Mouse (Mus musculus) bone marrow macrophage, adult 2 months (primary cell): ENCODE results near the gene Kif18b.

Experiments used
- CTCF ChIP-seq: IDR thresholded peaks from 2 replicates; pipeline ENCODE4 v1.5.1; 2012; ENCODE audit warnings: low read depth, mild to moderate bottlenecking, low read length, moderate library complexity
- POLR2A ChIP-seq: IDR thresholded peaks from 2 replicates; pipeline ENCODE4 v1.6.1; 2012; ENCODE audit warnings: mild to moderate bottlenecking, low read depth, low read length, borderline replicate concordance

DNA sequence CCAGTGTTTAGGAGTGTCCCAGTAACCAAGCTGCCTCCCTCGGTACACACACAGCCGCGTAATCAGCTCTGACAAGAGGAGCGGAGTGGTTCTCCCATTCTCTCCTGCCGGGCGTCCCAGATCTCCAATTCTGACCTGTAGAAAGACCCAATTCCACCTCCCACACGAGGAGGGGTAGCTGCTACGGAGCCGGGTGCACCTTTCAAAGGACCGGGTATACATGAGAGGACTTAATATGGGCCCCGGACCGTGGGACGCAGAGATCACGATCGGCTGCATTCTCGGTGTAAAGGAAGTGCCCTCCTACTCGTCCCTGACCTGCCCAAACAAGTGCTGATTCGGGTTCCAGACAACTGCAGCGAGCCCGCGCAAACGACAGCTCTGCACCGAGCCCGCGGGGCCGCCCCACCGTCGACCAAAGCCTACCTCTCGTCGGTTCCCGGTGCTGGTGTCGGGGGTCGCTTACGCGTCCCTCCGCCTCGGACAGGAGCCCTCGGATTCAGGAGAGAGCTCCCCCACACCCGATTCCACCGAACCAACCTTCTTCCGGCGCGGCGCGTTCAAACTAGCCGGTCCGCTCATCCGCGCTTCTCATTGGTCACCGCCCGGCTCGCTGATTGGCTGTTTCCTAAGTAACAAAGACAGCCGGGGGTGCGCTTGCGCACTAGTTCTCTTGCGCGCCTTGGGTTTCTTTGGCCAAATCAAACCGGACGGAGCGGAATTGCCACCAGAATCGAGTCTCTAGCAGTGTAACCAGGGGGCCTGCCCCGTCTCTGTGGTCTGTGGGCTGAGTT is at the start of gene Kif18b:
- TF ChIP-seq CTCF (no peak), POLR2A (no peak)
